In genomic region chr7:68129546-68130253, GRCm38 (mm10) we compare ENCODE assay signal across 7 mouse cellular contexts.
DNase-seq lines count a peak whose midpoint lies in the region; ATAC-seq and TF ChIP-seq lines count a peak whose summit lies in the region.

No protein-coding gene starts in this region.

- peak overlapping the region; percentile 81 for H3K4me3 ChIP-seq in embryonic facial prominence, embryonic 10.5 days
- H3K4me3 ChIP-seq in kidney, adult 2 months (ENCODE audit: insufficient read depth, low read depth, low read length), result peak overlapping the region; percentile 64
- peak overlapping the region; percentile 51 for H3K4me3 ChIP-seq in limb, embryonic 12.5 days (replicated peaks)
- peak overlapping the region; percentile 59 for H3K4me3 ChIP-seq in midbrain, embryonic 15.5 days
- peak overlapping the region; percentile 69 for H3K4me3 ChIP-seq in spleen, adult 2 months (ENCODE audit: extremely low read depth, insufficient read depth, insufficient read length)

- H3K4me1 ChIP-seq in embryonic facial prominence, embryonic 10.5 days, result peaks cover 59% of the 10 kb centered on the region
- peaks cover 30% of the 10 kb centered on the region for H3K4me1 ChIP-seq in kidney, adult 2 months (ENCODE audit: control insufficient read depth, insufficient read depth, low read length)
- H3K4me1 ChIP-seq in limb, embryonic 12.5 days (replicated peaks), result peaks cover 56% of the 10 kb centered on the region
- H3K4me1 ChIP-seq in midbrain, embryonic 15.5 days, result peaks cover 39% of the 10 kb centered on the region
- no peaks in the 10 kb centered on the region; the same call in 1 of the 2 replicates for H3K4me1 ChIP-seq in spleen, adult 2 months (ENCODE audit: control insufficient read depth, insufficient read depth, insufficient read length)

- peak overlapping the region; percentile 42 for H3K9ac ChIP-seq in limb, embryonic 12.5 days (replicated peaks)
- H3K9ac ChIP-seq in midbrain, embryonic 15.5 days, result peak overlapping the region; percentile 67

- H3K36me3 ChIP-seq in embryonic facial prominence, embryonic 10.5 days (replicated peaks), result no peaks in the 10 kb centered on the region
- H3K36me3 ChIP-seq in kidney, adult 2 months (ENCODE audit: control insufficient read depth, insufficient read depth, low read length), result no peaks in the 10 kb centered on the region
- no peaks in the 10 kb centered on the region for H3K36me3 ChIP-seq in limb, embryonic 12.5 days
- no peaks in the 10 kb centered on the region for H3K36me3 ChIP-seq in midbrain, embryonic 15.5 days (replicated peaks)
- H3K36me3 ChIP-seq in spleen, adult 2 months (ENCODE audit: control insufficient read depth, insufficient read depth, low read length), result no peaks in the 10 kb centered on the region

- H3K27ac ChIP-seq in embryonic facial prominence, embryonic 10.5 days (replicated peaks), result peak overlapping the region; percentile 90
- H3K27ac ChIP-seq in kidney, adult 2 months (ENCODE audit: insufficient read depth, low read depth, low read length), result peak overlapping the region; percentile 88
- peak overlapping the region; percentile 82 for H3K27ac ChIP-seq in limb, embryonic 12.5 days
- H3K27ac ChIP-seq in midbrain, embryonic 15.5 days, result peak overlapping the region; percentile 96
- H3K27ac ChIP-seq in spleen, adult 2 months (ENCODE audit: insufficient read depth, low read length), result peak overlapping the region; percentile 77

- H3K4me2 ChIP-seq in limb, embryonic 12.5 days, result peak overlapping the region; percentile 74
- peak overlapping the region; percentile 70 for H3K4me2 ChIP-seq in midbrain, embryonic 15.5 days

- TF ChIP-seq CTCF in kidney, adult 2 months (conservative IDR thresholded peaks at IDR 0.05; ENCODE audit: insufficient read depth, insufficient read length, low read depth, low read length), result no peak
- no peak for TF ChIP-seq CTCF in spleen, adult 2 months (IDR thresholded peaks at IDR 0.05; ENCODE audit: extremely low read depth, insufficient read depth, insufficient read length, insufficient replicate concordance)

- DNase-seq in adrenal gland, postnatal 10 days, result peak; percentile 92
- DNase-seq in embryonic facial prominence, embryonic 10.5 days (ENCODE audit: low spot score), result peak; percentile 89
- DNase-seq in heart, adult 11 months, result peak; percentile 98
- DNase-seq in kidney, adult 2 months, result peak; percentile 96
- peak in 1 of 2 experiments; percentile 56 for DNase-seq in spleen, adult 2 months (ENCODE audit: low read depth in 1 of 2, low spot score in 2 of 2)

- no peaks in the 10 kb centered on the region for H3K27me3 ChIP-seq in embryonic facial prominence, embryonic 10.5 days (replicated peaks; ENCODE audit: low read depth, poor library complexity, severe bottlenecking)
- H3K27me3 ChIP-seq in kidney, adult 2 months (replicated peaks; ENCODE audit: control insufficient read depth, insufficient read depth, low read length), result no peaks in the 10 kb centered on the region
- H3K27me3 ChIP-seq in limb, embryonic 12.5 days, result no peaks in the 10 kb centered on the region
- no peaks in the 10 kb centered on the region for H3K27me3 ChIP-seq in midbrain, embryonic 15.5 days (replicated peaks)
- no peaks in the 10 kb centered on the region for H3K27me3 ChIP-seq in spleen, adult 2 months (ENCODE audit: control insufficient read depth, insufficient read depth, low read length)

- WGBS in embryonic facial prominence, embryonic 10.5 days, result 3% methylated on average over 19 of the region's 19 CpGs
- 1% methylated on average over 19 of the region's 19 CpGs for WGBS in kidney, adult 2 months
- WGBS in limb, embryonic 12.5 days, result 2% methylated on average over 19 of the region's 19 CpGs
- under 1% methylated on average over 19 of the region's 19 CpGs for WGBS in midbrain, embryonic 15.5 days
- 2% methylated on average over 19 of the region's 19 CpGs for WGBS in spleen, adult 2 months

- no peak for TF ChIP-seq POLR2A in kidney, adult 2 months (IDR thresholded peaks at IDR 0.05; ENCODE audit: low read depth, low read length)
- TF ChIP-seq POLR2A in spleen, adult 2 months (IDR thresholded peaks at IDR 0.05; ENCODE audit: low read depth, low read length), result no peak

- no peaks in the 10 kb centered on the region for H3K9me3 ChIP-seq in embryonic facial prominence, embryonic 10.5 days
- H3K9me3 ChIP-seq in limb, embryonic 12.5 days, result no peaks in the 10 kb centered on the region
- H3K9me3 ChIP-seq in midbrain, embryonic 15.5 days, result no peaks in the 10 kb centered on the region

- ATAC-seq in limb, embryonic 12.5 days (ENCODE audit: insufficient number of reproducible peaks, insufficient read depth, low FRiP score, low TSS enrichment, low read depth), result peak; percentile 50; the same call in 1 of the 2 replicates
- ATAC-seq in midbrain, embryonic 15.5 days (replicated peaks), result peak; percentile 61
